Mouse (Mus musculus): ENCODE results near the gene Rbm44.

Rbm44 gene

DNA sequence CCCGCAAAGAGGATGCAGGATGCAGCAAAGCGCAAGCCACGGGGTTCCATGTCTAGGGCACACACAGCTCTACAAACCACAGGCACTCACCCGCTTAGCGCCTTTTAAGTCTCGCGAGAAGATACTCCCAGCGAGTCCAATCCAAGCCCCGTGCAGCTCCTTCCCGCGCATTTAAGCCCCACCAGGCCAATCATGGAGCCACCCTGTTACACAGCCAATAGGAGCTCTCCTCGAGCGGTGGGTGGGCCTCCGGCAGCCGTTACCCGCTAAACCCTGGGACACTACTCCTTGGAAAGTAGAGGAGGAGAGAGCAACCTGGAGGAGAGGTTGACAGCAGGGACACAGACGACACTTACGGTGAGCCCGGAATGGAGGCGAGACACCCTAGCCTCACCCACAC is at the start of gene Rbm44:
Gene Rbm44, plus strand, starts transcription at position 277 of the 400 bp plus-strand sequence.
- DNase-seq: no peak

DNA sequence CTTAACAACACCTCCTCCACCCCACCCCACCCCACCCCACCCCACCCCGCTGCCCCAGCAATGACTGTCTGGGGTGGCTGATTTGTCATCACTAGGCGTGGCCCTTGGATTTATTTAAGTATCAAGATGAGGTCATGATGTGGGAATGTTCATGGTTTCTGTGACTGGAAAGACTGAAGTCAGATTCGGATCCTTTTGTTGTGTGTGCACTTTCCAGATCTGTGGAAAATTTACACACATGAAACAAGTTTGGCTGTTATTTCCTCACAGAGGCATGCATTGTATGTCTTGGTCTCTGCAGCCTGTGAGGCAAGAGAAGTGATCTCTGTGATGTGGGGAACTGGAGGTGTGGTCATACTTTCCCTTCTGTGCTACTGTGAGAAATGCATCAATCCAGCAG is 49.6 kb upstream of the Rbm44 start:
- no peak for DNase-seq

DNA sequence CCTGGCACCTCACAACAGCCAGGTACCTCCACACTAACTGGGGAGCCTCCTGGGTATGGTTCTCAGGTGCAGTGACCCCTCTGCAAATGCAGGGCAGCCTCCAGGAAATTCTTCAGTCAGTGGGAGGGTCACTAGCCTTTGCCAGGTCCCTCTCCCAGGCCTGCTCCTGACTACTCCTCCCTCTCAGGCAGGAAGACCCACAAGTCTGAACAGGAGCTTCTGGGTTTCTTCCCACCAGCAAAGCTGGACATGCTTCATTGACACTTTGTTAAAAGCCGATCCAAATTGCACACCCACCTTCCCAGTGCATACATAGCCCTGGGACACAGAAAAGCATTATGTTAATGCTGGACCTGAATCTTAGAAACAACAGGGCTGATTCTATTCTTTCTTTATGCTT is 49.0 kb upstream of the Rbm44 start:
- no peak for DNase-seq

DNA sequence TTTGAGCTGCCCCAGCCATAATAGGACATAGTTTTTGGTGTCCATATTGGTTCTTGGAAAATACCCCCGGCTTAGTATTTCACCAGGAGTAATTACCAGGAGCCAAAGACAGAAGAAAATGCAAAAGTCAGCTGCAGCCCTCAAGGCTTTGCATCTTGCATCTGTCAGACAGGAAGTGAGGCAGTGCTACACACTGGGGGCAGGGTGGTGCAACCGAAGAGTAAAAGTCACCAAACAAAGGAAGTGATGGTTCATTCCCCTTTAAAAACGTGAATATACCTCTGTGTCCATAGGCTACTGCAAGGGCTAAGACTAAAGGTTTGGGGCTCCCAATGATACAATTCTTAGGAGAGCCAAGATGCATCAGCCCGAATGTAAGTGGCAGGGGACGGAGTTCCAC is 48.4 kb upstream of the Rbm44 start:
- DNase-seq: no peak

DNA sequence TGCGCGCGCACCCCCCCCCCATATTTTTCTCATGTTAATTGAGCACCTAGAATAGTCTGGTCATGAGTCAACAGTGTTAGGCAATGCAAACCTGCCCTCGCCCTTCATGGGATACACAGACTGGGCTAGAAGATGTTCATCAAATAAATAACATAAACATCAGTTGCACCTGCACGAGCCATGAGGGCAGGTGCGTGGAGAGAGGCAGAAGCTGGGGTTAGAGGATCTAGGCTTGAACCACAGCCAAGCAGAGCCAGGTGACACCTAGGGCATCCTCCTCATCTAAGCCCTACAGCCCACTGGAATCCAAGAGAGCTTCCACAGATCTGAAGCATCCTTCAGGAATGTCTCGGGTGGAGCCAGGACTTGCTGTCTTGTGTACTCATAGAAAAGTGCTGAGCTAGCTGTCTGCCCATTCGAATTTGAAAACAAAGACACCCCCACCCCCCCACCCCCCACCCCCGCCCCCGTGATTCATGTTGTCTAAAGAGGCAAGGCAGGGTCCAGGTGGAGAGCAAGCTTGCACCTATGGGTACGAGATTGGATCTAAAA is 47.5 kb upstream of the Rbm44 start:
- DNase-seq: no peak

DNA sequence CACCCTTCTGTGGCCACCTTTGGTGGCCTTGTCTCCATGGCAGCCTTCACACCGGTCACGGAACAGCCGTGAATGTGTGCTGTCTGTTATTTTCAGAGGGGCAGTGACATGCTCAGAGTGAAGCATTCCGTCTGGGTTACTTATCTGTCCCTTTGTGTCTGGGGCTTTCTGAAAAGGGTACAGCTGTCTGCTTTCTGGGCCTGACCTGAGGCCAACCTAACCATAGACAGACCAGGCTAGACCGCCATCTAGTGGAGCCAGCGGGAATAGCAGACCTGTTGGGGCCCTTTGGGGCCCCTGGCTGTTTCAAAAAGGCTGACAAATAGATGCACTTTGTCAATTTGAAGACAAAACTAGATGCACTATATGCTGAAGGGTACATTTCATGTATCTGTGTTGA is 46.0 kb upstream of the Rbm44 start:
- DNase-seq: peak; percentile 81

DNA sequence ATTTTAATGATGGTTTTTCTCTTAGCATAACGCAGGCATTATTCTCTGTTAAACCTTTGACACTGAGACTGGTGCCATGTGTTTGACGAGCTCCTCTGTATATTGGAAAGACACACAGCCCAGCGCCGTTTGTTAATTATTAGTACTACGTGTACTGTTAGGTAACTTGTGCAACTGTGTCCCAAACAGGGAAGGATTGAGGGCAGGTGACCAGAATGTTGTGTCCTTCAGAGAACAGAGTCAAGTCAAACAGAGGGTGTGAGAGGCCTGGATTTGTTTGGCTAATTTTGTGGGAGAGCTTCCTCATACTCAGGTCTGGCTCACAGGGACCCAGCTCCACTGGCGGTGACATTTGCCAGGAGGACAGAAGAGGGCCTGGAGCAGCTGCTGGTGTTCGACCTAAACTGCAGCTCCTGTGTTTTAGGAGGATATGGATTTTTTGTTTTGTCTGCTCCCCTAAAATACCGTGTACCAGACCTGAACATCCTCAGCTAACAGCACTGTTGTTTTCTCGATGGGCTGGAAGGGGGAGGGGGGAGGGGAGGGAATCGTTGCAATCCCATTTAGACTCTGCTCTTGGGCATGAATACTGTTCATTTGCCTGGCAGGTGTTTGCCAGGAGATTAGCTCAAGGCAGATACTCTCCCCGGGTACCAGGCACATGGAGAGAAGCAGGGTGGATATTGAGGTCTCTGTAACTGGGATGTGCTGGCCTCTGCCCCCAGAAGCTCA is 43.0 kb upstream of the Rbm44 start:
- no peak for DNase-seq

DNA sequence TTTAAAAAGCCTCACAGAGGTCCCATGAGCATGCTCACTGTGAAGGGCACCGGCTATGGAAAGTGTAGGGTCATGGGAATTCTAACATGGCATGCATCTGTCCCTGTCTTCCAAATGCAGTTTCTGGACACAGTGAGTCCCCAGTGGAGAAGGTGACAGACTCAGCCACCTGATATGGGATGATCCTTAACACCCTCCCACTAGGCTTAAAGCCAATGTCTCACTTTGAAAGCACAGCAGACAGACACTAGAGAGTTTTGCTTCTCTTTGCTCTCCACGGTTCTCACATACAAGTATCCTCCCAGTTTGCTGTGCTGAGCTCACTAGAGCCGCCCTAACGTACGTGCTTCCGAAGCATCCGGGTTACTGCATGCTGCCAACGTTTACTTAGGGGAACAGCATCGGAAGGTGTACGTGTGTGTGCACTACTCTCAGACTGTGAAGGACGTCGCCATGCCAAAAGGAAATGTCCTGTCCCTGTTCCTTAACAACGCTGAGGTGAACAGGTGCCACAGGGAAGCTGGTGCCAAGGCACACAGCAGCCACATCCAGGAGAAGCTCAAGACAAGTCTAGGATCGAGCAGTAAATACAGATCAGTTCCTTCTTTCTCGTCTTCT is 41.4 kb upstream of the Rbm44 start:
- no peak for DNase-seq

DNA sequence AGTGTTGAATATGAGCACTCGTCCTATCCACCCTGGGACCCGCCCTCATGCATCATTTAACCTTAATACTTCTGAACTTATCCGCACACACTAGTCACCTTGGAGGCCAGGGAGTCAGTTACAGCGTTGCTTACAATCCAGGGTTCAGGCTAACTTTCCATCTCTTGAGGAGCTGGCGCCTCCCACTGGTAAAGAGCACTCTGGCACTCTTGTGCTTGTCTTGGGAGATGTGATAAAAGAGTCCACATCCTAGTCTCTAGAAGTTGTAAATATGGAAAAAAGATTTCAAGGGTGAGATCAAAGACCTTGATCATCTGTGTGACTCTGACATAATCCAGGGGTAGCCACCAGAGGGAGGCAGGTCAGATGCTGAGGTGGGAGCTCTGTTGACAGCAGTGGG is 37.3 kb upstream of the Rbm44 start:
- DNase-seq: no peak

DNA sequence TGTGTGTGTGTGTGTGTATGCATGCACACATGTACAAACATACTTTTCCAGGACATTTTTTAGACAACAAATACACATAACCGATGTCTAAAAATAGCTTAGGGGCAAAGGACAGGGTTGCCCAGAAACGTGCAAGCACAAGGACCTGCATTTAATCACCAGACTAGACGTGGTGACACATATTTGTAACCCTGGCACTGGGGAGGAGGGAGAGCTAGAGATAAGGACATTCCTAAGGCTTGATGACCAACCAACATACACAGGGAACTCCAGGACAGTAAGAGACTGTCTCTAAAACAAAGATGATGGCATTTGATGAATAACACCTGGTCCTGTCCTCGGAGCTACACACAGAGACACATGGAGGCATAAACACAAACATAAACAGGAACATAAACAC is 35.6 kb upstream of the Rbm44 start:
- no peak for DNase-seq

DNA sequence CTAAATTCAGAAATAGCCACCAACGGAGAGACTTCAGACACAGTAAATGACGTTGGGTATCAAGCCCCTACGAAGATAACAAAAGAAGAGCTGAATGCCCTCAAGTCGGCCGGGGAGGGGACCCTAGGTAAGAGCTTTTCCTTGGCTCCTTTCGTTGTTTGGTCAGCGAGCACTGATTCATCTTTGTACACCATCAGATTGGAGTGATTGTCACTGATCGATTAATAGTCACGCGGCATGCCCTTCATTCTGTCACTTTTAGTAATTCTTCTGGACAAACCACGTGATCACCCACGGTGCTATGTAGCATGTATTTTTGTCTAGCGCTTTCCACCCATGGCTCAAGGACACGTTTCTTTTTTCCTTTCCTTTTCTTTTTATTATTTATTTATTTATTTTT is 32.7 kb upstream of the Rbm44 start:
- no peak for DNase-seq

DNA sequence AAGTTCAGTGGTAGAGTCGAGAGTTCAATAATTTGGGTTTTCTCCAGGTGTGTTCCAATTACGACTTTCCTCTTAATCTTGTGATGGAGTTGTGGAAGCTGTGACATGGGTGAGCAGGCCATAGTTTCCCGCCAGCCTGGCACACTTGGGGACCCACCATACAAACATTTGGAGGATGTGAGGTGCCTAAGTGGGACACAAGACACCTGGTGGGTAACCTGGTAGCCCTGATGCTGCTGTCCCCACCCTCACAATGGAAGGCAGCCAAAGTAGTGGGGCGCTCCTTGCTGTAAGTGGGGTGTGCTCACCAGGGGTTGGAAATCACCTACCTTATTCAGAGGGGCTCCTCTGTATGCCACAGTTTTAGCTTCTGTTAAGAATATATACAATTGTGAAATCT is 32.3 kb upstream of the Rbm44 start:
- no peak for DNase-seq

DNA sequence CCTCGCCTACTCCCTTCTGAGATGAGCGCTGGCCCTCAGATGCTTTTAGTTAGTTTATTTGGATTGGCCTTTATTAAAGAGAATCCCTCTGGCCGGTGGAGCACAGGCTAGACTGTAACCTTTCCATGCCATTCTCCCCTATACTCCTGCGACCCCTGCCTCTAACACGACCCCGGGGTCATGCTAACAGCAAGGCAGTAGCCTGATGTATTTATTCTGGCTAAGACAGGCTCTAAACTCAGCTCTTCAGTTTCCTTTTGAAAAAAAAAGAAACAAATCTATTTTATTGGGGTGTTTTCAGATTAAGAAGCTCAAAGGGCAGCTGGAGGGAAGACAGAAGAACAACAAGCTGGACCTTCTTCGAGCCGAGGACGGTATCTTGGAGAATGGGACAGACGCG is 22.8 kb upstream of the Rbm44 start:
- no peak for DNase-seq

DNA sequence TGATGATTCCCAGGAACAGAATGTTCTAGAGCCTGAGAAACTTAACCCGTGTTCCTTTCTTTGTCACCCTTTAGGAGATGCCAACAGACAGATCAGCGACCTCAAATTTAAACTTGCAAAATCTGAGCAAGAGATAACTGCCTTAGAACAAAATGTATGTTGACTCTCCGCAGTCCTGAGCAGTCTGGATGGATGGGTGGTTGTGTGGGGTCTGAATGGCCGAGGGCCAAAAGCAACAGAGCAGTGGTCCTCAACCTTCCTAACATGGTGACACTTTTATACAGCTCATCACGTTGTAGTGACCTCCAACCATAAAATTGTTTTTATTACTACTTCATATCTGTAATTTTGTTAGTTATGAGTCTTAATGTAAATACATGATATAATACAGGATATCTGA is 21.9 kb upstream of the Rbm44 start:
- no peak for DNase-seq

DNA sequence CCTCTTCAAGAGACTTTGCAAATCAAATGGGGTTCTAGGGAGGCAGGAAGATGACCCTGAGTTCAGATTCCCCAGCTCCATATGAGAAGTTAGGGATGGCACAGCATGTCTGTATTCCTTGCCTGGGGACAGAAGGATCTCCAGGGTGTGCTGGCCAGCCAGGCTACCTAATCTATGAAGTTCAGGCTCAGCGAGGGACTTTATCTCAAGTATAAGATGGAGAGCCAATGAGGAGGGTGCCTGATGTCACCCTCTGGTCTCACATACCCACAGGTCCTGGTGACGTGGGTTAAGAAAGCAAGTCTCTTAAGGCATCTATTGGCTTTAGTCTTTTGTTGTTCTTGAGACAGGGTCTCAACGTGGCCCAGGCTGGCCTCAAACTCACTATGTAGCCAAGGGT is 21.4 kb upstream of the Rbm44 start:
- DNase-seq: no peak

DNA sequence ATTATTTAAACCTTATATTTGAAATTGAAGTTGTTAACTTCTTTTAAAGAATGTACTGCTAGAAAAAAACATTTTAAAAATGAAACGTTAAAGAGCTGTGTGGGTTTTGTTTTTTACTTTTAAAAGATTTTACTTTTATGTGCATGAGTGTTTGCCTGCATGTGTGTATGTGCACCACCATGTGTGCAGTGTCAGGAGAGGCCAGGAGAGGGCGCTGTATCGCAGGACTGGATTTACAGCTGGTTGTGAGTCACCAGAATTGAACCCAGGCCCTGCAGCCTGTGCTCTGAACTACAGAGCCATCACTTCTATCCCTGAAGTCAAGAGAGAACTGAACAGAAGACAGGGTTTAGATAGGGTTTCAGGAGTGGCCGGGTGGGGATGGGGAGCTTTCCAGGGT is 16.0 kb upstream of the Rbm44 start:
- no peak for DNase-seq

DNA sequence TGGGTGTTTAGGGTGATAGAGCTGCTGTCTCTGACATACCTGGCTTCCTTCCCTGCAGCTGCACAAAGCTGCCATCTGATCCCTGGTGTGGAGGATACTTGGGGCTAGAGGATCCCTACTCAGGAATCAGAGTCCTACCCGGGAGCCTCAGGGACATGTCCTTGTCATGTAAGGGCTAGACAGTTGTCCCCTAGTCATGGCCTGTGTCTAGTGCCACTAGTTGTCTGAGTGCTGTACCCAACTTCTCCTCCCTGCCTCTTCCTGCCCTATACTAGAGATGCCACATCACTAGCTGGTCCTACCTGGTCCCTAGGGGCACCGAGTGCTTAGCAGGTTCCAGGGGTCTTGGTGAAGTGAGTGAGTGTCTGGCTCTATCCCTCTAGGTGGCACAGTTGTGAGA is 7.9 kb upstream of the Rbm44 start:
- no peak for DNase-seq

DNA sequence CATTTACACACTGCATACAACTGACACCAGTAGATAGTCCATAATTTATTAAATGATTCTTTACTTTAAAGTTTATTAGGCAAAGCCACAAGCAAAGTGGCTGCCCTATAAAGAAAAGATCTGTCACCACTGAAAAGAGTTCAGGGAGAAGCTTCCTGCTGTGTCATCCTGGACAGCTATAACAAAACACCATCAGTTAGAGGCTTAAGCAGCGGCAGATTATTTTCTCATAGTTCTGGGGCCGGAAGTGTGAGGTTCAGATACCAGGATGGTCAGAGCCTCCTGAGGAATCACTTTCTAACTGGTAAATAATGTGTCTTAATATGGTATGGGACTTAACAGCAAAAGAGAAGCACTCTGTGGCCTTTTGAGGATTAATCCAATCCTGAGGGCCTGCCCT is 6.6 kb downstream of the Rbm44 start:
- DNase-seq: no peak

DNA sequence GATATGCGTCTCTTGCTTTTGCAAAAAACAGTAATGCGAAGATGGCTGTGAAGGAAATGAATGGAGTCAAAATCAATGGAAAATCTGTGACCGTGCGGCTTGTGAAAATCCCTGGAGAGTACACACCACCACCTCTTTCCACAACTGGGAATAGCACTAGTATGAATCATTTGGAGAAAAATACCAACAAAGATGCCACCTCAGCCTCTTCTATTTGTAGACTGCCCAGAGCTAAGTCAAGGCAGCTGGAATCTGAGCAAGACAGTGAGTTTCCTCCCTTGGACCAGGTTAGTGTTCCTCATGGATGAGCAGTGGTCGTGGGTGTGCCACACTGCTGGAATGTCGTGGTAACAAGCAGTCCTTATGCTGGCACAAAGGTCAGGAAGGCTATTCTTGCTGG is 21.9 kb downstream of the Rbm44 start:
- DNase-seq: no peak

DNA sequence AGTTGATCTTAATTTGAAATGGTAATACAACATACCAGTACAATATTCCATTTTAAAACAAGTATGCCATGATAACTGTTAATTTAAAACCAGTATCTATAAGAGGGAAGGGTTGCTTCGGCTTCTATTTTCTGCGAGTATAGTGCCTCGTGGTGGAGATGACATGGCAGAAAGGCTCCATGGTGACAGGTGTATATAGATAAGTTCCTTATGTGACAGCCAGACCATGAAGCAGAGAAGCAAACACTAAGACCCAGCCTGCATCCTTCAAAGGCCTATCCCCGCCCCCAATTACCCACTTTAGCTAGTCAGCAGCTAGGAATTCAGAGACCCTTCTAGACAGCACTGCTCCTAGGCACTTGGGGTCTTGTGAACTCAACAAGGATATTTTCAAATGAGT is 24.3 kb downstream of the Rbm44 start:
- no peak for DNase-seq

DNA sequence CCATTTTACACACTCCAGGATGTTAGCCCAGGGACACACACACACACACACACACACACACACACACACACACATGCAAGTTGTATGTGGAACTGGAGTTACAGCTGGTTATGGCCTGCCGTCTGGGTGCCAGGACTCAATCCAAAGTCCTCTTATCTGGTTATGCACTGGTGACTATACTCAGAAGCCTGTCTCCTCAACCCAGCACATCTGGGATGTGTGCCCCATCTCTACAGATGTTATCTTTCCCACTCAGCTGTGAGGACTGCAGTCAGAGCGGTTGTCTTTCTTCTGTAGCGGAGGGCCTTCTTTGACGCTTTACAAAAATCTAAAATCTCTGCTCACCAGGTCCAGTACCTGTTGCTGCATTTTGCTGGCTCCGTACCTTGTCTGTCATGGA is 29.9 kb downstream of the Rbm44 start:
- DNase-seq: no peak

DNA sequence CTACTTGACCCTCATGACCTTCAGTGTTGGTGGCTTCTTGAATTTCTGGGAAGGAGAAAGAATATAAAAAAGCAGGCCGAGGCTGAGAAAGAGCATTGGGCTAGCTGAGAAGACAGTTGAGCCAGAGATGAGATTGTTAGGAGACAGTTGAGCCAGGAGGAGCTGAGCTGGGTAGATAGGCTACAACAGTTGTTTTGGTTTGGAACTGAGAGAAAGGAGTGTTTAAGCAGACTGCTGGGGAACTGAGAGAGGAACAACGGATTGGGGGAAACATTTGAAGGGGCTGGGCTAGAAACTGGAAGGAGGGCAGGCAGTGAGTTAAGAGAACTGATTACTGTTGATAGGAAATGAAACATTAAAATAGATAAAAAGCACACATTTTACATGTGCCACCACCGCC is 31.1 kb downstream of the Rbm44 start:
- DNase-seq: no peak

DNA sequence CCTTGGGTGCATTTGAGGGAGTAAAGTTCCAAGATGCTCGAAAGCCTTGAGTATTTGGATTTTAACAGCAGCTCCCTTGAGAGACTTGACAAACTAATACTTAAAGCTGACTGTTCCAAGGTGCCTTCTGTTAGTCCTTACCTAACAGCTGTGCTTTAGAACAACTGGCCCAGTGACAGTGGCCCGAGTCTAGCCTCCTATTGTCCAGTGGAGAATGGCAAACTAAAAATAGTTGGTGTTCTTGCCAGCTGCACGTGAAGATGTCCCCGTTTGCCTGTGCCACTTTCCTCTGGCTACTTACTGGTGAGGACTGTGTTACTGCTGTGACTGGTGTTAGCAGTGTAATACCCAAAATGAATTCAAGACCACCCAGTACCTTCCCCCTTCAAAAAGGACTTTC is 32.0 kb downstream of the Rbm44 start:
- no peak for DNase-seq

DNA sequence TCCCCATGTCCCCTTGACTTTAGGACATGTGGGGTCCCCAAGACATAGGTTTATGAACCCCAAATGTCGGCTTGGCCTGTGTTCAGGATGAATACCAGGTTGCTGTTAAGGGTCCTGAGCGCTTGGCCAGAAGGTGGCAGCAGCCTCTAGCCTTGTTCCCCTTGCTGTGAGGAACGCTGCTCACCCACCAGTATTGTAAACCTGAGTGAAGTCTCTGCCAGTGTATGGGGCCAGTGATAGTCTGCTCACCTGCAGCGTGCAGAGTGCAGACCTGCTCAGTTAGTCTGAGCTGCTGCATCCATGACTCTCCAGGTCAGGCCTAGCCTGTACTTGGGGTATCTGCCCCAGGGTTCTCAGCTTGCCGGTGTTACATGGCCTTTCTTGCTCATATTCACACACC is 34.2 kb downstream of the Rbm44 start:
- peak; percentile 66 for DNase-seq

Data from kidney, adult 18-20 months (tissue).